Mouse (Mus musculus): ENCODE data around the gene Slc4a1ap.
"Not testable (repeated sequence)": the region's sequence is repeated elsewhere in the genome, so short reads cannot be mapped to it uniquely, and the experiment has no call there.

GRCm38 (mm10) chr5:31527707-31528106, 912 bp downstream of the Slc4a1ap start, which contains the start of gene Supt7l:
- not testable (repeated sequence) for TF ChIP-seq POLR2A (IDR thresholded peaks at IDR 0.05; ENCODE audit: borderline replicate concordance, extremely low read depth, insufficient read depth, insufficient read length, poor library complexity, severe bottlenecking); CTCF (IDR thresholded peaks at IDR 0.05; ENCODE audit: borderline replicate concordance, extremely low read depth, insufficient read depth, insufficient read length)

Measured in brain, embryonic 14.5 days (tissue).